Mouse (Mus musculus) fat pad, adult 2 months (tissue): ENCODE data around the gene Flnb.

Source experiments
- DNase-seq: peaks from one replicate; pipeline ENCODE4 v3.0.0-alpha.2; 2011; ENCODE audit warnings: low read depth, low spot score; ENCODE audit errors: extremely low read depth

Flnb gene

DNA sequence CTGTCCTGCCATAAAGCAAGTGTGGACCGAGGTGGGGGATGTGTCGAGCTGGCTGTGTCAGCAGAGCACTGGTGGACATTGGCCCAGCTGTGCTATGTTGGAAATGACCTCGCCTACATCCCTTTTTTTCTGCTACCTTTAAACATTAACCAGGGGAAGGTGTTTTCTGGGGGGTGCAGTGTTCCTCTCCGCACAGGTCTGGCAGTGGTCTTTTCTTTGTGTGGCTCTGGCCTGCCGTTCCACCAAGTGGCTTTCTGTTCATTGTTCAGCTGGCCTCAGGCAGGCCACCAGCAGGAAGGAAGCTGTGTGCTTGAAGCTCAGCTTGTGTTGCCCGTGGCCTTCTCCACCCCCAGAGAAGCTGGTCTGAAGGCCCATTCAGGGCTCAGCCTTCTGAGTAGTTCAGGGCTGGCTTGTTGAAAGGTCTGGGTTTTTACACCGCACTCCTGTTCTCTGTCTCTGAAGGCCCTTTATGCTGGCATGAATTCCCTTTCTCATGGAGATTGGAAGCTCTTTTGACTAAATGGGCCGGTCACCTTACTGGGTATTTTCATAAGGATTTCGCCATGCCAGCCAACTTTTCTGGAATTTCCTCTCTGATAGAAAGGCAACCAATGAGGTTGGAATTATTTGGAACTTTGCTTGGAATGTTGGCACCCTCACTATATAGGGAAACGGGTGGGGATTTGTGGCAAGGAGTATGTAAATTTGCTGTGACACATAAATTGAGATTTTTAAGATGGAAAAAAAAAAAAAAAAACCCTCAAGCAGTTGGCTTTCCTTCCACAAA is 8.6 kb downstream of the Flnb start:
- no peak for DNase-seq

DNA sequence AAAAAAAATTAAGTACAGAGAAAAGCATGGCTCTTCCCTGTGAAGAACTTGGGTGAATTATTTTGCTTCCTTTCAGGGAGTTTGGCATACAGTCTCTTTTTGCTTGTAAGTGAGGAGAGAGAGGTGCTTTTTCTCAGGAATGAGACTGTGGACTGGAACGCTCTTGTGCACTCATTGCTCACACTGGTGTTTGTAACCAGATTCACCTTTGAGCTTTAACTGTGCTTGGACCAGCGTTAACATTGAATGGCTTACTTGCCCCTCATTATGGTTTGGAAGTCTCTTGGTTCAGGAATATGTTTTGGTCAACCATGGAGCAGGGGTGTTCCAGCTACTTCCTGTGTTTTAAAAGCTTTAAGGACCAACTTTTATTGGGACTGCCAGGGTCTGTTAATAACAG is 11.4 kb downstream of the Flnb start:
- no peak for DNase-seq

DNA sequence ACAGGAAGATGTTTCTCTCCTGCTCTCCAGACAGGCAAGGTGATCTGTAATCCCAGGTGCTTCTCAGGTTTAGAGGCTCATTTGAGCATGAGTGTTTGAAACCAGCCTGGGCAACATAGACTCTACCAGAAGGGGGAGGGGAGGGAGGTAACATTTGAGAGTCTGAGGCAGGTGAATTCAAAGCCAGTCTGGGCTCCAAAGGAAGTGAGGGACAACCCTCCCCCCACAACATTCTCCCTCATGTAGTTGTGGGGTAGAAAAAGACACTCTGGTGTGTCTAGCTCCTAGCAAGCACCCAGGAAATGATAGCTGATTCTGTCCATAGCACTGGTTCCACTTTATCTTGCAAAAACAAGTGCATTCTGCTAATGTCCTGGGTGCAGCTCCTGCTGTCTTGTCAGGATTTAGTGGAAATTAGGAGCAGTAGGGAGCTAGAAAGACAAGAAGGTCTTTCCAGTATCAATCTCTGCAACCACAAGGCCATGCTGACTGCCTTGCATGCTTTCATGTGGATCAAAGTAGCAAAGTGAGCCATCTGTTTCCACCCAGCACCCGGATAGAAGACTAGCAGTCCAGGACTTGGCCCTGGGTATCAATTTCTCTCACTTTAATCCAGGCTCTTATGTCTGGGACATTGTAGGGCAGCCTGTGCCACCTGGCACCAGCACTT is 14.1 kb downstream of the Flnb start:
- no peak for DNase-seq

DNA sequence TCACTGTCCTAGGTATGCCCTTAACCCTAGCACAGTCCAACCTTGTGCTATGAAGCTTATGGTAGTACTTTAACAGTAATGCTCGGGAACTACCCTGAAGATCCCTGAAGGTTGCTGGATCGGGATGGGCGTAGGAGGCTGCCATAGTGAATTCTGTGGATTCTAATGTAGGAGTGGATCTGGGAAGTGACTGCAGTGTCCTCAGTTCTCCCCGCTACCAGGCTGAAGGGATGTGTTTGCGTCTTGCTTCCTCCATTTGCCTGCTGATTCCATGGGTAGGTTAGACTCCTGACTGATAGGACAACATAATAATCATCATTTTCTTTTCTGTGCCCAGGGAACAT is 14.7 kb downstream of the Flnb start:
- no peak for DNase-seq

DNA sequence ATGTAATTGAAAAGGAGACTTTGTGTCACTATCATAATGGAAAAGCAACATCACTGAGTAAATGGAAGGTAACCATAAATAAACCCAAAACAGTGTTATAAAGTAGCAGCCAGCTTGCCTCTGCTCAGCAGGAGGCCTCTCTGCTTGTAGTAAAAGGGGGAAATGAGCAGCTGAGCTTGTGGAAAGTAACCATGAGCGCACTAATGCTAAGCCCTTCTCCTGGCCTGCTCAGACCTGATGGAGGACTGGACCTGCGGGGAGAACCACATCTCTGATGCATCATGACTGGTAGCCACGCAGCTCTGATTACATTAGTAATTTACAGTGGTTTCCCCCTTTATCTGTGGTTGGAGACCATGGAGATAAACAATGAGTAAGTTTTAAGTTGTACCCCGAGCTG is 15.7 kb downstream of the Flnb start:
- DNase-seq = no peak

DNA sequence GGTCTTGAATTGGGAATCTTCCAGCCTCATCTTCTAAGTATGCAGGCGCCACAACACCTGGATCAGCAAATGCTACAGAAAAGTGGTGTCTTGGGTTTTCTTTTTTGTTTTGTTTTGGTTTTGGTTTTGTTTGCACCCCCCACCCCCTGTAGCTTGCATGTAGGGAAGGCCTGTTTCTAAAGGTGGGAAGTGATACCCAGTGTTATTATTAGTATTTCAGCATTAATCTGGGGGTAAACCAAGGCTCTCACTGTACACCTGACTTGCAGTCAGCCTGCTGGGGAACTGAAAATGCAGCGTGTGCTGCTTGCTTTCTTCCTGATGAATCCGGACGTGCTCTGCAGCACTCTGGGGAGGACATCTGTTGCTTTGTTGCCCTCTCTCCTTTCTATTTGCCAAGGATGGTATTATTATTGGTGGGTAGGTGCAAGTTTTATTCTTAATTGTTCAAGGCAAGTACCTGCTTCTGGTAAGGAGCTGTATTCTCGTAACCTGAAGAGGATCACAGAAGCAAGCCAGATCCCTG is 20.9 kb downstream of the Flnb start:
- DNase-seq = no peak

DNA sequence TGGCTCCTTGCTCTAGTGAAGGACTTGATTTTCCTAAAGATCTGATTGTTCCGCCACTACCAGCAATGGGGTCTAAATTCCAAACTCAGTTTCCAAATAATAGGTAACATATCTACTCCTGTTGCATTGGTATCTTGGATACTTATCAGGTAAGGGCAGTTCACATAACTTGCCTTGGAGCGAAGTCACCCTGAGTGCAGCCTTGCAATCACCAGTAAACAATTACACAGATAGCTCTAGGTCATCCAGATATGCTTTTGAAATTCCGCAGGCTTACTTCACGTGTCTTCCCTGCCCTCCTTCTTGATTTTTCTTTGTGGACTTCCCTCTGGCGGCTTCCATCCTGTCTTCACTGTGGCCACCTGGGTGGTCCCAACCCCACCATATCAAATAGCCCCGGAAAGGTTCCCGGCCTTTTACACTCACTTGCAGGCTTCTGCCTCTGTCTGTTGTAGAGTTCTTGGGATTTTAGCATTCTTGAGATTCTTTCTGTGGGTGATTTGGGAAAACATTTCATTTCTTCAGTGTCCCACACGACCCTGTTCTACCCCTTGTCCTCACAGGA is 22.3 kb downstream of the Flnb start:
- no peak for DNase-seq

DNA sequence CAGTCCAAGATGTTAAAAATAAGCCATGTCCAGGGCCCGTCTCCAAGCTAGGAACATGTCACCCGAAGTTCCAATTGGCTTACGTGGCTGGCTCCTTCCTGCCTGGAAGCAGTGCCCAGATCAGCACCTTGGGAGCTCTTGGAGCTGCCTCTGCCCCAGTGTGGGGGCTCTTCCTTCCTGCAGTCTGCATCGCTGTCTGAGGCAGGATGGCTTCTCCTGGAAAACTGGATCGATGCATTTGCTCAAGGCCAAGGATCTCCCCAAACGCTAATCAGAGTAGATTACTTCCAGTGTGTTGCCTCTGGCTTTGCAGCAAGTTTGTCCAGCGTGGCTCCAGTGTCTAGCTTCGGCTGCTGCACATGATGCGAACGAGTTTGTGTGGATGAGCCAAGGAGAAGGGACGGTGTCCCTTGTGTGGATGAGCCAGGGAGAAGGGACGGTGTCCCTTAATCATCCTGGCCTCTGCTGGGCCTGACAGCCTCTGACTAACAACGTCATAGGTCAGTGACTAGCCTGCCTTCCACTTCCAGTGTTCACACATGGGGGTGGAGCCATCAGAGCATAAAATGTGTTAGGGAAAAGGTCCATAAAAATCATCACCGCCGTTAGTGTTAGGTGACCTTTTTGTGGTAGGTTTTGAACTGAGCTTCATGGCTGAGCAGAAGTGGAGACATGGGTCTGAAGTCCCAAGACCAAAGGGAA is 25.0 kb downstream of the Flnb start:
- DNase-seq = no peak

DNA sequence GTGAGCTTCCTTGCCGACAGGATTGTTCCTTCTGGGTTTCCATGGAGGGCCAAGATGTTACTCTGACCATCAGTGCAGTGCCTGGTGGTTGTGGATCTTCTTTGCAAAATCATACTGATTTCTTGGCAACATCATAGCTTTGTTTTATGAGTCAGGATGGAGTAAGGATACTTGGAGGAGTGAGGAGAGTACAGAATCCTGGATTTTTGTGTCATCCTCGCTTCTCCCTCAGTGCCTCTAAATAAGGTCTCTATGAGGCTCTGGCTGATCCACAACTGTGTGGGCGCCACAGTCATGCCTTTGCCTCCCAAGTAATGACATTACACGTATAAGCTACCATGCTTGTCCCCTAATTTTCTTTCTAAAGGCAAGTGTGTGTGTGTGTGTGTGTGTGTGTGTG is 28.9 kb downstream of the Flnb start:
- no peak for DNase-seq

DNA sequence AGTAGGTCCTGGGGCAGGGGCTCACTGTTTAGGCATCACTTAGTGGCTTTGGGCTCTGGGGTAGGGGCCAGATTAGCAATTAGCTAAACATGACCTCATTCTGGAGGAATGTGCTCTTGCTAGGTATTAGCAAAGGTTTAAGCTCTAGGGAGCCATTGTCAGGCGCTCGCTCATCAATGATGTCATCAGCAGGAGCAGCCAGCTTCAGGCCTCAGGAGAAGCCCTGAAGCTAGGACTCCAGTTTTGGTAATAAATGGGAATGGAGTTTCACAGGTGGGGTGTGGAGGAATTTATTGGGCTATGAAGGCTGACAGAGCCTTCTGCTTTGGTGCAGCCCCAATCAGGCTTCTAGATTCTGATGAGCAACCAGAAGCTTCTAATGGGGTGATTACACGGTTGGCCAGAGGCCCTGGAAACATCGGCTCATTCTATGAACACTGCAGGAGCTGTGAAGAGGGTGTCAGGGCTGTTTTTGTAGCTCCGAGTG is 30.0 kb downstream of the Flnb start:
- no peak for DNase-seq

DNA sequence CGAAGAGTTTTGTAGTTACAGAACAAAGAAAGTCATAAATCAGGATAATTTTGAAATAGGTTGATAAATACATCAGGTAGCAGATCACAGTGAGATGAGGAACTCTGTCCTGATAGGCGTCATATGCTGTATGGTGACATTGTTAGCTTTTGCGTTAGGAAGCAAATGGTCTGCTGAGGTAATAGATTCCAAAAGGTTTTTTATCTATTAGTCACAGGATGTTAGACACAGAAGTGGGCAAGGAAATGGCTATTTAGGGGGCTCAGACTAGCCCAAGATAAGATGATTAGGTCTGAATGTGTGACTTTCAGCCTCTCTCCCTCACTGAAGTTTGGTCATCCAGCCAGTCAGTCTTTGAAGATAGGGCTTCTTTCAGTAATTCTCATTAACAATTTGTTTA is 33.2 kb downstream of the Flnb start:
- DNase-seq = no peak

DNA sequence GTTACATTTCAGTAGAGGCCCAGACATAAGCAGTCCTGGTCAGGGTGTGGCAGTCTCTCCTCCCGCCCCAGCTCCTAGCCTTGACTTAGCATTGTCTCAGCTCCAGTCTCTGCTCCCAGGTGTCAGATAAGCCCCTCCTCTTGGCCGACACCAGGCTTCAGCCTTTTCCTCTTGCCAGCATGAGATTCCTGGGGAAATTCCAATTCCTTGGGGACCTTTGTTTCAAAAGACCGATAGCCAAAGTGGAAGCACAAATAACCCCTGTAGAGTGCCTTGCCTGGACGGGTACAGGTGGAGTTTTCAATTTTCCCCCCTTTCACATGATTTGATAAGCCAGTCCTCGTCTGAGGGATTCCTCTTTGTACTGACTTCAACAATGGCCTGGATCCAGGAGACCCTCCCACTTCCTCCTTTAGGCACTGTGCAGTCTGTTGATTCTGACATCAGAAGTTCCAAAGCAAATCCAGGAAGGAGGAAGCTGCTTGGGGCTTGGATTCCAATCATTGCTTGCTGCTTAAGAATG is 33.8 kb downstream of the Flnb start:
- DNase-seq = no peak

DNA sequence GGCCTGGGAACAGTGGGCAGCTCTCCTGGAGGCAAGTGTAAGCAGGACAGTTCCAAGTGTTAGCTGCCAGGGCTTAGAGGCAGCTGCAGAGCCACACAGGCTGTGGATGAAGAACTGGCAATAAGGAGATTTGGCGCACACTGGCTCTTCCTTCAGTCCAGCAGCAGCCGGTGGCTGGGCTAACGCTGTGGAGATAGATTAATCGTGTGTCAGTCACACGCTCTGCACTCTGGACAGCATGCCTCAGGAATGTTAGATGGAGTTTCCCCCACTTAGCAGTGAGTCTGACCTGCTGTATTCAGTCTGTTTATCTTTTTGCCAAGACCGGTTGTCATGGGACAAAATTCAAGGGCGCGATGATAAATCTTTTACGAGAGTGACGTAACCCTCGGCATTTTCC is 35.9 kb downstream of the Flnb start:
- DNase-seq = no peak

DNA sequence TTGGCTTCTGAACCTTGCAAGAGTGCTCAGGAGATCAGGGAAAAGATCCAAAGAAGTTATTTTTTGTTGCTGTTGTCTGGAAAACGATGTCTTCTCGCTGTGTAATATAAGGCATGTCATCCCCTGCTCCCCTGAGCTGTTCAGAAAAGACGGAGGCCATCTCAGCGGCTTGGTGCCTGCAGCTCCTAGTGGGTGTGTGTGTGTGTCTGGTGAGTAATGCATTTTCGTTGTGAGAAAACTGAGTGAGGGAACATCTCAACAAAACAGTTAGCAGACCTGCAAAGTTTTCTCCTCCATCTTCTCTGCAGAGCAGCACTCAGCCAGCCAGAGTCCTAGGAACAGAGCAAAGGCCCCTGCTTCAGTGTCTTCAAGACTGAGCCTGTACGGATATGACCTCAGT is 36.6 kb downstream of the Flnb start:
- DNase-seq = no peak

DNA sequence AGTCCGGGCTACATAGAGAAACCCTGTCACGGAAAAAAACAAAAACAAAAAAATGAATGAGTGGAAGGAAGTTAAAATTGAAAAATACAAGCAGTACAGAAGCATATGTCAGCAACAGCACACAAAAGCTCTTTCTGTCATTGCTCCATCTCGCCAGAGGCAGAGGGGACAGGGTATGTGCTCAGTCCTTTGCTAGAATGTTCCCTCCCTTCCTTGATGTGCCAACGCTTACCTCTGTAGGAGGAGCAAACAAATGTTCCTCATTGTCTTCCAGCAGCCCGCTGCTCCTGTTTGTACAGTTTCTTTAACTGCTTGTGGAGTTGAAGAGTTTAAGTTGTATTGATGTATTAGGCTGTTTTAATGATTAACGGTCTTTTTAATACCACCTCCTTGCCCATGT is 37.3 kb downstream of the Flnb start:
- peak; percentile 88 for DNase-seq

DNA sequence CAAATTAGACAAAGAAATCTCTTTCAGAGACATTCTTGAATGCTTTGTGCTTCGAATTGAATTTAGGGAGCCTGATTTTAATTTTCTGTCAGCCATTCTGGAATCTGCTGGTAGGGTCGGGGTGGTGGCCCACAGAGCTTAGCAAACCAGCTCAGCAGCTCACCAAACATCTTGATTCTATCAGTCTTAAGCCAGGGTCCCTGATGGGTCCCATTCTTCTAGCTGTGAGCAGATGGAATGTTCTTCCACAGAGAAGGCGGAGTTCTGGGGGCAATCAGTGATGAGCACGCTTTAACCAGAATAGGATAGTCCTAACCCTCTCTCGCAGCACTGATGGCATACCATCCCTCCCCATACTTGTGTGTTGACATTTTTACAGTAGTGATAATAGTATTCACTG is 37.7 kb downstream of the Flnb start:
- DNase-seq = no peak

DNA sequence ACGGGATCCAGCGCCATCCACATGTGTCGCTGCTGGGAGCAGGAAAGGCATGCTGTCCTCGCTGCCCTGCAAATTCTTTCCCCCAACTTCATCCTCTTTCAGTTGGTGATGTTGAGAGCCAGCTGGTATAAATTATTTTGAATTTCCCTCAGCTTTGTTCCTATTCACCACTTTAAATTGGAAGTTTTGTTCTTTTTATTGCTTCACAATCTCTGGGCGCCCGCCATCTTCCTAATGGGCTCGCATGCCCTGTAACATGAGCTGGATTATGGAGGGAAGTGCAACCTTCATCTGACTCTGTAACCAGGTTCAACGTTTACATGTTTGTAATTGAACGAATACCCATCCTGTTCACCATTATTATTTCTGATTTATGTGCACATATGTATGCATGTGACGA is 38.6 kb downstream of the Flnb start:
- no peak for DNase-seq

DNA sequence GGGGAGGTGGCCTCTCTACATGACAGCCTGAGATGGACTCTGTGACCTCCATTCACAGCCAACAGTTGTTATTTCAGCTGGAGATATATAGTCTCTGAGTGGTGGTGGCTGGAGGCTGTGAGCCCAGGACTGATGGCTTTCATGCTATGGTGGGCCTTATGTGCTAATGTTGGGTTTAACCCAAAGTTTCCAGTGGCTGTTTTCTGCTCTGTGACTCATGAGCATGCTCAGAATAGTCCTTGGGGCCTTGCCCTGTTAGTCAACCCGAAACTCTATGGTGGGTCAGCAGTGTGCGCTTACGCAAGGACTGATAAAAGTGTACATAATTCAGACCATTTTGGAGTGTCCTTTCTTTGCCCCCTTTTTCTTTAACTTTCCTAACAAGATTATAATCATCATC is 40.1 kb downstream of the Flnb start:
- DNase-seq = no peak

DNA sequence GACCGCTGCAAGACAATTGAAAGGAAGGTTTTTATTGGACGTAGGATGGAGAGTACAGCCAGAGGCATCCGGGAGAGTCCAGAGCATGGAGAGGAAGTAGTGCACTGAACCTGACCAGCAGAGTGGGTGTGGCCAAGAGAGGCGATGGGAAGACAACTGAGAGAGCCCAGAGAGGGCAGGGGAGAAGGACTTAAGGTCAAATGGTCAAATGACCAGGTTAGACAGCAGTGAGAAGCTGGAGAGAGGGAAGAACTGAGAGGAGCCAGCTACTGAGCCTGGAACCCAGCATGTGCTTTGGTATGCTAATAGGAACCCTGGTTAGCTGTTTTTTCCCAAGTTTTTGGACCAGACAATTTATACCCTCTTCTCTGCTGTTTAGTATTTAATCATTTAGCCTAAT is 40.7 kb downstream of the Flnb start:
- DNase-seq = no peak

DNA sequence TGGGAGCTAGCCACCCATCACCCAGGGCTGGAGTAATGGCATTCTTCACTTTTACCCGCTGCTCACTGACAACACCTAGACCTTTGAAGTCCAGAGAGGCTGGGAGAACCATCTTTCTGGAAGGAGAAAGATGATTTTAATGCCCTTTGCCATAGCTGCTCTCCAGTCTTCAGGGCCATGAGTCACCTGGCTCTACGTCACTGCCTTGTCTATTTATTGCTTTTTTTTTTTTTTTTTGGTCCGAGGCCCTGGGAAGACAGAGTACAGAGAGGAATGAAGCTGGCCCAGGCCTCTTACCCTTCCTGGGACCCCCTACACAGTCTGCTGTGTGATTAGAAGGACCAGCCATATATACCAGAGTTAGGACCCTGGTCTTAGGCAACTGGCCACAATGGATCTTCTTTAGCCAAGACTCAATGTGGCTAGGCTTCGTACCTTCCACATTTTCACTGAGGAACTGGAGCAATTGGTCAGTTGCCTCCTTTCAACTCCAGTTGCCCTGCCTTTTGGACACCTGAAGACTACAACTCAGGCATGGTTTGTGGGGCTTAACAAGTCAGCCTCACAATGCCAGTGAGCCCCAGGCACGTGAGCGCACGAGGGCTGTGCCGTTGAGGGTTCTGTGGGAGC is 42.9 kb downstream of the Flnb start:
- no peak for DNase-seq

DNA sequence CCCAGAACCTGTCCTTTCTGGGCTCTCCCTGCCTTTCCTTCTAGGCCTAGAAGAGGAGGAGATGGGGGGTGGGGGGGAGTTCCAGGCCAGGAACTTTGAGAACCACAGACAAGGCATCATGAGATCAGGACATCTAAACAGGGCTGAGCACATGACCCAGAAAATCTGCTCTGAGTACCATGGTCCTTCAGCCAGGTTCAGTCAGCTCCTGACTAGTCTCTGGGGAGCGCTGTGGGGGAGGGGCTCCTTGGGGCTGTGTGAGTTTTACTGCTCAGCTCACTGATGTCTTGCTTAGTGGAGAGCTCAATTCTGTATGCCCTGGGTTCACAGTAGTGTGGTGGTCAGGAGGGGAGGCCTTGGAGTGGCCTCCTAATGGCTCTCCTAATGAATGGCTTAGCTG is 43.5 kb downstream of the Flnb start:
- no peak for DNase-seq
